Mouse (Mus musculus): Measurements from ENCODE around the gene Prlr. TPM values are rescaled to one million over a fixed set of nuclear protein-coding genes. Genes with fewer than 3 reads are reported as not detected.

Gene Prlr
- polyA plus RNA-seq, 1 experiment from 2014 or later, result 0.93 TPM

DNA sequence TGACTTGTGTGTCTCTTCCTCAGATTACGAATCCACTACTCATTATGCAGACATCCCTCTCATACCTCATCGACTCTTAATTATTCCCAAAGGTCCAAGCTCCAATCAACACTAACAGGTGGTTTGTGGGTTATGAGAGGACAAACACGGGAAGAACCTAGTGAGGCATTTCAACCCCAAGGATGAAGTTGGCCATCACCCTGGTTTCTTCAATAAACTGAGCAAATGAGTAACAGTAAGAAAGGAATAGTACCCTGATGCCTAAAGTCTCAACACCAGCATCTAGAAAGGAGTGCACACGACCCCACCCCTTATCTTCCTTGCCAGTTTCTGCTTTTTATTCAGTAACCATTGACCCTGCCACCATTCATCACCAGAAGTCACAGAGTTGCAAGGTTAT, 100.4 kb downstream of the Prlr start:
- H3K4me3 ChIP-seq, result no peak overlapping the region
- H3K9me3 ChIP-seq, result no peaks in the 10 kb centered on the region
- H3K36me3 ChIP-seq, result no peaks in the 10 kb centered on the region
- 78% methylated on average over 4 of the region's 4 CpGs for WGBS
- H3K27me3 ChIP-seq, result no peaks in the 10 kb centered on the region
- no peaks in the 10 kb centered on the region for H3K4me1 ChIP-seq
- no peak for ATAC-seq (ENCODE audit: insufficient number of reproducible peaks, low FRiP score, low TSS enrichment, low read depth)
- H3K4me2 ChIP-seq, result no peak overlapping the region
- no peak overlapping the region for H3K9ac ChIP-seq
- H3K27ac ChIP-seq, result no peak overlapping the region

DNA sequence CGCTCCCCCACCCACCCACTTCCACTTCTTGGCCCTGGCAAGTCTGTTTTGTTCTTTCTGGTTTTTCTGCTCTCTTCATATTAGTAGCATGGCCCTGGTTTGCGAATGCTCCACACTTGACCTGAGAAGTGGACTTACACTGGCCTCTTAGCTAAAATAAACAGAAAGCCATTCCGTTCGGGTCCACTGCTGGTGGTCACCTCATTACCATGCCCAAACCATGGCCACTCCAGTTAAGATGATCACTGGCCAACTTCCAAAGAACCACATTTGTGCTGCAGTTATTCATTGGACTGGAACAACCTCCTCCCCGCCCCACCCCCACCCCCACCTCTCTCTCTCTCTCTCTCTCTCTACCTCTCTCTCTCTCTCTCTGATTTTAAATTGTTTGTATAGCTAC, 104.5 kb downstream of the Prlr start:
- Histone ChIP-seq H3K27me3 (no peaks in the 10 kb centered on the region), H3K4me1 (no peaks in the 10 kb centered on the region), H3K36me3 (no peaks in the 10 kb centered on the region), H3K4me2 (no peak overlapping the region), H3K4me3 (no peak overlapping the region), H3K9ac (no peak overlapping the region), H3K9me3 (no peaks in the 10 kb centered on the region), H3K27ac (no peak overlapping the region)
- 86% methylated on average over 5 of the region's 5 CpGs for WGBS
- no peak for ATAC-seq (ENCODE audit: insufficient number of reproducible peaks, low FRiP score, low TSS enrichment, low read depth)

- Histone ChIP-seq H3K9ac (no peak overlapping the region), H3K4me1 (no peaks in the 10 kb centered on the region), H3K36me3 (no peaks in the 10 kb centered on the region), H3K4me2 (no peak overlapping the region), H3K9me3 (no peaks in the 10 kb centered on the region), H3K27me3 (no peaks in the 10 kb centered on the region), H3K4me3 (no peak overlapping the region), H3K27ac (no peak overlapping the region)
- no peak for ATAC-seq (ENCODE audit: insufficient number of reproducible peaks, low FRiP score, low TSS enrichment, low read depth)
These were observed 106.6 kb downstream of the Prlr start for GRCm38 (mm10) chr15:10283661-10284060.

- WGBS, result 90% methylated on average over 1 of the region's 1 CpGs
- Histone ChIP-seq H3K9ac (no peak overlapping the region), H3K4me2 (no peak overlapping the region), H3K27ac (no peak overlapping the region), H3K4me1 (no peaks in the 10 kb centered on the region), H3K27me3 (no peaks in the 10 kb centered on the region), H3K4me3 (no peak overlapping the region), H3K36me3 (no peaks in the 10 kb centered on the region), H3K9me3 (no peaks in the 10 kb centered on the region)
- no peak for ATAC-seq (ENCODE audit: insufficient number of reproducible peaks, low FRiP score, low TSS enrichment, low read depth)
These were observed 119.5 kb downstream of the Prlr start for GRCm38 (mm10) chr15:10296570-10296969.

GRCm38 (mm10) chr15:10298058-10298457, 121.0 kb downstream of the Prlr start:
- H3K27ac ChIP-seq, result no peak overlapping the region
- no peaks in the 10 kb centered on the region for H3K36me3 ChIP-seq
- no peak overlapping the region for H3K4me2 ChIP-seq
- H3K4me3 ChIP-seq, result no peak overlapping the region
- ATAC-seq (ENCODE audit: insufficient number of reproducible peaks, low FRiP score, low TSS enrichment, low read depth), result no peak
- H3K4me1 ChIP-seq, result no peaks in the 10 kb centered on the region
- H3K9me3 ChIP-seq, result no peaks in the 10 kb centered on the region
- 68% methylated on average over 1 of the region's 1 CpGs for WGBS
- H3K27me3 ChIP-seq, result no peaks in the 10 kb centered on the region
- H3K9ac ChIP-seq, result no peak overlapping the region

GRCm38 (mm10) chr15:10299467-10299866, 122.4 kb downstream of the Prlr start:
- no peak for ATAC-seq (ENCODE audit: insufficient number of reproducible peaks, low FRiP score, low TSS enrichment, low read depth)
- Histone ChIP-seq H3K27me3 (no peaks in the 10 kb centered on the region), H3K4me3 (no peak overlapping the region), H3K4me2 (no peak overlapping the region), H3K9ac (no peak overlapping the region), H3K9me3 (no peaks in the 10 kb centered on the region), H3K36me3 (no peaks in the 10 kb centered on the region), H3K27ac (no peak overlapping the region), H3K4me1 (no peaks in the 10 kb centered on the region)
- 92% methylated on average over 3 of the region's 3 CpGs for WGBS

GRCm38 (mm10) chr15:10306461-10306860, 129.4 kb downstream of the Prlr start:
- Histone ChIP-seq H3K4me1 (no peaks in the 10 kb centered on the region), H3K27me3 (no peaks in the 10 kb centered on the region), H3K4me3 (no peak overlapping the region), H3K9me3 (no peaks in the 10 kb centered on the region), H3K9ac (no peak overlapping the region), H3K4me2 (no peak overlapping the region), H3K36me3 (no peaks in the 10 kb centered on the region), H3K27ac (no peak overlapping the region)
- 87% methylated on average over 1 of the region's 1 CpGs for WGBS
- ATAC-seq (ENCODE audit: insufficient number of reproducible peaks, low FRiP score, low TSS enrichment, low read depth), result no peak

GRCm38 (mm10) chr15:10311826-10312225, 134.8 kb downstream of the Prlr start:
- H3K9me3 ChIP-seq, result no peaks in the 10 kb centered on the region
- no peak overlapping the region for H3K4me3 ChIP-seq
- no peak for ATAC-seq (ENCODE audit: insufficient number of reproducible peaks, low FRiP score, low TSS enrichment, low read depth)
- no peaks in the 10 kb centered on the region for H3K27me3 ChIP-seq
- H3K4me1 ChIP-seq, result no peaks in the 10 kb centered on the region
- no peak overlapping the region for H3K9ac ChIP-seq
- WGBS, result 52% methylated on average over 5 of the region's 5 CpGs
- H3K4me2 ChIP-seq, result no peak overlapping the region
- no peaks in the 10 kb centered on the region for H3K36me3 ChIP-seq
- H3K27ac ChIP-seq, result no peak overlapping the region

- no peaks in the 10 kb centered on the region for H3K27me3 ChIP-seq
- H3K4me2 ChIP-seq, result no peak overlapping the region
- H3K9ac ChIP-seq, result no peak overlapping the region
- H3K9me3 ChIP-seq, result no peaks in the 10 kb centered on the region
- WGBS, result 43% methylated on average over 6 of the region's 7 CpGs
- no peaks in the 10 kb centered on the region for H3K4me1 ChIP-seq
- H3K4me3 ChIP-seq, result no peak overlapping the region
- H3K27ac ChIP-seq, result no peak overlapping the region
- H3K36me3 ChIP-seq, result no peaks in the 10 kb centered on the region
- no peak for ATAC-seq (ENCODE audit: insufficient number of reproducible peaks, low FRiP score, low TSS enrichment, low read depth)
These were observed 136.8 kb downstream of the Prlr start for GRCm38 (mm10) chr15:10313522-10314455.

DNA sequence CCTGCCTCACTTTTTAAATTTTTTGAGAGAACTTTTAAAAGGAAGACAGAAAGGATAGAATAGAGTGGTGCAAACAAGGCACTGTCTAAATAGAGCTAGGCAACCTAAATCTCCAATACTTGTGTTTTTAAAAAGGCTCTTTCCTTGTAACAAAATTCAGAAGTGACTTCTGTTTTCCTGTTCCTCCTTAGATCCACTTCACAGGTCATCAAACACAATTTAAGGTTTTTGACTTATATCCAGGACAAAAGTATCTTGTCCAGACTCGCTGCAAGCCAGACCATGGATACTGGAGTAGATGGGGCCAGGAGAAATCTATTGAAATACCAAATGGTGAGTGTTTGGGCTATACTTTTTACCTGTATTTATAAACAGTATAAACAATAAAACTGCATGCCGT, 148.0 kb downstream of the Prlr start, which contains the start of gene Gm21973:
Gene Gm21973 (plus strand): TSS at position 301 of the 400 bp plus-strand sequence.
- Histone ChIP-seq H3K27ac (no peak within 1 kb of the TSS), H3K9me3 (no peaks in the 10 kb centered on the region), H3K4me1 (no peaks in the 10 kb centered on the region), H3K9ac (no peak within 1 kb of the TSS), H3K4me3 (no peak within 1 kb of the TSS), H3K36me3 (no peaks in the 10 kb centered on the region), H3K4me2 (no peak within 1 kb of the TSS), H3K27me3 (no peaks in the 10 kb centered on the region)
- no peak for ATAC-seq (ENCODE audit: insufficient number of reproducible peaks, low FRiP score, low TSS enrichment, low read depth)
- 89% methylated on average over 2 of the region's 2 CpGs for WGBS

- ATAC-seq (ENCODE audit: insufficient number of reproducible peaks, low FRiP score, low TSS enrichment, low read depth), result no peak
- H3K4me3 ChIP-seq, result no peak overlapping the region
- no peak overlapping the region for H3K9ac ChIP-seq
- no peaks in the 10 kb centered on the region for H3K9me3 ChIP-seq
- no peaks in the 10 kb centered on the region for H3K4me1 ChIP-seq
- no peaks in the 10 kb centered on the region for H3K36me3 ChIP-seq
- no peaks in the 10 kb centered on the region for H3K27me3 ChIP-seq
- no peak overlapping the region for H3K4me2 ChIP-seq
- H3K27ac ChIP-seq, result no peak overlapping the region
- WGBS, result 84% methylated on average over 3 of the region's 3 CpGs
These were observed 153.6 kb downstream of the Prlr start for GRCm38 (mm10) chr15:10330626-10331025.

GRCm38 (mm10) chr15:10332566-10332965, 155.5 kb downstream of the Prlr start:
- Histone ChIP-seq H3K36me3 (no peaks in the 10 kb centered on the region), H3K4me1 (no peaks in the 10 kb centered on the region), H3K4me2 (no peak overlapping the region), H3K27me3 (no peaks in the 10 kb centered on the region), H3K9me3 (no peaks in the 10 kb centered on the region), H3K4me3 (no peak overlapping the region), H3K27ac (no peak overlapping the region), H3K9ac (no peak overlapping the region)
- WGBS, result 98% methylated on average over 1 of the region's 1 CpGs
- no peak for ATAC-seq (ENCODE audit: insufficient number of reproducible peaks, low FRiP score, low TSS enrichment, low read depth)

All from limb, embryonic 15.5 days (tissue).